Mouse (Mus musculus) E14TG2a.4 (cell line): ENCODE measurements around the gene Gclc.
"Not testable (repeated sequence)": the region's sequence is repeated elsewhere in the genome, so short reads cannot be mapped to it uniquely, and the experiment has no call there.

Source experiments
- CTCF ChIP-seq: conservative IDR thresholded peaks from 2 replicates; pipeline ENCODE4 v1.5.1; 2014; ENCODE audit warnings: low read length
- NANOG ChIP-seq: IDR thresholded peaks from 2 replicates; pipeline ENCODE4 v1.6.1; 2014; ENCODE audit warnings: borderline replicate concordance, low read length, mixed read lengths

GRCm38 (mm10) chr9:77748292-77748691 is 6.0 kb upstream of the Gclc start:
- not testable (repeated sequence) for TF ChIP-seq CTCF, NANOG
